Mouse (Mus musculus) embryonic facial prominence, embryonic 14.5 days (tissue): ENCODE measurements around the gene Lin52. TPM values are rescaled to one million over a fixed set of nuclear protein-coding genes. Genes with fewer than 3 reads are reported as not detected.

Experiments used
- ATAC-seq: fragments of 200-750 bp; cut with Nextera tagmentation; 2 replicates; pipeline ENCODE4 v1.8.0; 2017; ENCODE audit warnings: low read depth, moderate number of reproducible peaks, moderate TSS enrichment
- DNase-seq: peaks from one replicate; pipeline ENCODE4 v3.0.0-alpha.2; 2015; ENCODE audit warnings: low spot score
- H3K27ac ChIP-seq: fragments of 300-500 bp; sonication (generic); replicated peaks from 2 replicates; pipeline ENCODE4 v1.5.1; 2014; ENCODE audit warnings: low read depth, mild to moderate bottlenecking, low read length, moderate library complexity
- H3K27me3 ChIP-seq: fragments of 300-500 bp; sonication (generic); replicated peaks from 2 replicates; pipeline ENCODE4 v1.6.1; 2014; ENCODE audit warnings: low read length; ENCODE audit not compliant: control insufficient read depth, insufficient read depth
- H3K36me3 ChIP-seq: fragments of 300-500 bp; sonication (generic); 2 replicates; pipeline ENCODE4 v1.6.1; 2014; ENCODE audit warnings: low read length, mixed read lengths; ENCODE audit not compliant: control insufficient read depth, insufficient read depth
- H3K4me1 ChIP-seq: fragments of 300-500 bp; sonication (generic); 2 replicates; pipeline ENCODE4 v1.6.1; 2014; ENCODE audit warnings: antibody characterized with exemption, low read length; ENCODE audit not compliant: control insufficient read depth, insufficient read depth
- H3K4me2 ChIP-seq: fragments of 300-500 bp; sonication (generic); 2 replicates; pipeline ENCODE4 v1.6.1; 2014; ENCODE audit warnings: low read depth, mild to moderate bottlenecking, low read length, moderate library complexity, mixed read lengths
- H3K4me3 ChIP-seq: fragments of 300-500 bp; sonication (generic); 2 replicates; pipeline ENCODE4 v1.5.1; 2014; ENCODE audit warnings: low read depth, mild to moderate bottlenecking, low read length
- H3K9ac ChIP-seq: fragments of 300-500 bp; sonication (generic); 2 replicates; pipeline ENCODE4 v1.6.1; 2014; ENCODE audit warnings: low read depth, mild to moderate bottlenecking, low read length, moderate library complexity, mixed read lengths
- H3K9me3 ChIP-seq: fragments of 300-500 bp; sonication (generic); 2 replicates; pipeline ENCODE4 v1.6.1; 2016; ENCODE audit warnings: low read length; ENCODE audit not compliant: control insufficient read depth
- WGBS: fragments of 180-500 bp; shearing (Covaris S2); extraction: QIAGEN DNeasy Blood & Tissue Kit; methylation state at CpG from one replicate; pipeline ENCODE4 v1.1.7; 2014; 5-methylcytosine and 5-hydroxymethylcytosine counted together
- polyA plus RNA-seq: library from polyadenylated mRNA; unstranded; fragments of >200 nt; fragmentation: Nextera tagmentation; extraction: Ambion mirVana; gene quantifications from 2 replicates; pipeline ENCODE4 v1.2.1, GENCODE M21; 2014

Gene Lin52
- polyA plus RNA-seq: 20.2 and 21.8 TPM in 2 replicates

DNA sequence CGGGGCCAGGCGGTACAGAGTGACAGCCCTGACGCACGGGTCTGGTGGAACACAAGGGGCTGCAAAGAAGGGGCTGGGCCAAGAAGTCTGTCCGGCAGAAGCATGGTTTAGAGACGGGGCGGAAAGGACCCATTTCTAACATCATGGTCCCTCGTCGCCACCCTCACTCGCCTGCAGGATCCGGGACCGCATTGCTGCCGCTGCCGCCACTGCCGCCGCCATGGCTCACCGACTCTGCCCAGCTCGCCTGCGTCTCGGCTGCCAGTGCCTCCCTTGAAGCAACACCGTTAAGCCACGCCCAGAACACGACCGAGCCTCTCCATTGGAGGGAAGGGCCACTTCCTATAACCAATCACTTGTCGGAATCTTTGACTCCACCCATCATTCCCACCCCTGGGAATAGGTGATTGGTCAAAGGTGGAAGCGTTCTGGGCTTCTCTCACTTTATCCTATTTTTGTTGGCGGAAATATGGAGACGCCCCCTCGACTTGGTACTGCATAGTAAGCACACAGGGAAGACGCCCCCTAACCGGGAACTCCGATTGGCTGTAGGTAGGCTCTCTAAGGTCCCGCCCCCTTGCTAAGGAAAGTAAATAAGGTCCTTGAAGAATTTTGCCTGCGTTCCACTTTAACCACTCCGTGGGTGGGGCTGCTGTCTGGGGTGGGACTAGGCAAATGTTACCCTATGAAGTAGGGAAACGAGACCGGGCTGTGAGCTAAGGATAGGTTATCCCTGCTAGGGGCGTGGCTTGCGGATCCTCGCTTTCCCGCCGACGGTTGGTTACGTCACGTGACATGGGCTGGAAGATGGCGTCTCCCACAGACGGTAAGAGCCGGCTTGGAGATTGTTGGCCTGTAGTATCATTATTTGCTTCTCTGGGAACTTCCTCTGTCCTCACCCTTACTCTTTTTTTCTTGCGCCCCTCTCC lies at the start of gene Lin52, which contains the start of gene Aldh6a1:
Lin52 (plus strand) TSS at position 705 of the 929 bp plus-strand sequence.
Aldh6a1 (minus strand) TSS at position 287 of the 929 bp plus-strand sequence.
- H3K9me3 ChIP-seq: no peaks in the 10 kb centered on the region
- no peaks in the 10 kb centered on the region; the same call in 1 of the 2 replicates for H3K4me1 ChIP-seq
- peak within 1 kb of the TSS; percentile 56 for H3K27ac ChIP-seq
- peak within 1 kb of the TSS; percentile 62 for H3K4me3 ChIP-seq
- H3K36me3 ChIP-seq: no peaks in the 10 kb centered on the region
- DNase-seq: peak; percentile 100
- peak within 1 kb of the TSS; percentile 71 for H3K9ac ChIP-seq
- H3K27me3 ChIP-seq: no peaks in the 10 kb centered on the region
- peak within 1 kb of the TSS; percentile 72 for H3K4me2 ChIP-seq
- under 1% methylated on average over 44 of the region's 49 CpGs for WGBS
- ATAC-seq: peak; percentile 98

GRCm38 (mm10) chr12:84402923-84403322 lies 48.3 kb upstream of the Lin52 start:
- H3K4me3 ChIP-seq: no peak overlapping the region
- H3K4me1 ChIP-seq: no peaks in the 10 kb centered on the region
- H3K9me3 ChIP-seq: no peaks in the 10 kb centered on the region
- no peak overlapping the region for H3K9ac ChIP-seq
- no peaks in the 10 kb centered on the region for H3K36me3 ChIP-seq
- ATAC-seq (no peak), DNase-seq (no peak)
- H3K4me2 ChIP-seq: no peak overlapping the region
- H3K27me3 ChIP-seq: no peaks in the 10 kb centered on the region
- WGBS: 72% methylated on average over 9 of the region's 9 CpGs
- H3K27ac ChIP-seq: no peak overlapping the region

DNA sequence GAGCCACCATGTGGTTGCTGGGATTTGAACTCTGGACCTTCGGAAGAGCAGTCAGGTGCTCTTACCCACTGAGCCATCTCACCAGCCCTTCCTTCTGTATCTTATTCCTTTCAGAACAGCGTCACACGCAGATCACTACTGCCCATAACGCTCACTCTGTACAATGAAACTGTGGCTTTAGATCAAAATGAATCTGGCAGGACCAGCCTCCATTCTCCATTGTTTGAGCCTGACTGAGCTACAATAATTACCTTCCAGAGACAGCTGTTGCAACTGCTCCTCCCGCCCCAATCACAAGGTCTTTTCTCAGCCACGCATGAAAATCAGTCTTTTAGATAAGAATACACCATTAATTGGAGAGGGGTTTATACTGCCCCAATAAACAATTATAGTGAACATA lies 46.7 kb upstream of the Lin52 start:
- H3K36me3 ChIP-seq: no peaks in the 10 kb centered on the region
- H3K9me3 ChIP-seq: no peaks in the 10 kb centered on the region
- no peak for ATAC-seq
- no peak overlapping the region for H3K9ac ChIP-seq
- no peak overlapping the region for H3K4me3 ChIP-seq
- H3K27ac ChIP-seq: no peak overlapping the region
- WGBS: 84% methylated on average over 6 of the region's 6 CpGs
- peaks cover 3% of the 10 kb centered on the region; the same call in 1 of the 2 replicates for H3K4me1 ChIP-seq
- no peaks in the 10 kb centered on the region for H3K27me3 ChIP-seq
- no peak overlapping the region for H3K4me2 ChIP-seq
- peak; percentile 19 for DNase-seq

DNA sequence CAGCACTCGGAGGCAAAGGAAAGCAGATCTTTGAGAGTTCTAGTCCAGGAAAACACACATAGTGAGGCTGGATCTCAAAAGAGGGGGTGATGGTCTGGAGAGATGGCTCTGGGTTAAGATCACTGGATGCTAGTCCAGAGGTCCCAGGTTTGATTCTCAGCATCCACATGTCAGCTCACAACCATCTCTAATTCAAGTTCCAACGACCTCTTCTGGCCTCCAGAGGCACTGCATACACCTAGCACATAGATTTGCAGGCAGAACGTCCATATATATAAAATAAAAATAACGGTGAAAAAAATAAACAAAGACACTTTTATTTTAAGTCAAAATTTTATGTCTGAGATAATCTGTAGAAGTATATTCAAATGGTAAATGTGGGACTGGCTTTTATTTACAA lies 44.0 kb upstream of the Lin52 start:
- no peak overlapping the region for H3K4me2 ChIP-seq
- no peak for DNase-seq
- H3K9me3 ChIP-seq: no peaks in the 10 kb centered on the region
- WGBS: 62% methylated on average over 4 of the region's 4 CpGs
- H3K27ac ChIP-seq: no peak overlapping the region
- peaks cover 3% of the 10 kb centered on the region; the same call in 1 of the 2 replicates for H3K4me1 ChIP-seq
- no peaks in the 10 kb centered on the region for H3K27me3 ChIP-seq
- H3K4me3 ChIP-seq: no peak overlapping the region
- no peaks in the 10 kb centered on the region for H3K36me3 ChIP-seq
- ATAC-seq: no peak
- H3K9ac ChIP-seq: no peak overlapping the region

GRCm38 (mm10) chr12:84407874-84408818 lies 43.1 kb upstream of the Lin52 start:
- H3K27me3 ChIP-seq: no peaks in the 10 kb centered on the region
- peak overlapping the region; percentile 74 for H3K4me3 ChIP-seq
- peak overlapping the region; percentile 87 for H3K9ac ChIP-seq
- peaks cover 3% of the 10 kb centered on the region; the same call in 1 of the 2 replicates for H3K4me1 ChIP-seq
- peak overlapping the region; percentile 85 for H3K4me2 ChIP-seq
- ATAC-seq (peak; percentile 45), DNase-seq (peak; percentile 41)
- peak overlapping the region; percentile 83 for H3K27ac ChIP-seq
- WGBS: 2% methylated on average over 24 of the region's 52 CpGs
- no peaks in the 10 kb centered on the region for H3K36me3 ChIP-seq
- no peaks in the 10 kb centered on the region for H3K9me3 ChIP-seq

GRCm38 (mm10) chr12:84408819-84409507 lies 42.3 kb upstream of the Lin52 start, which contains the start of the genes Entpd5 and Bbof1:
Entpd5 (minus strand) TSS chr12:84409029.
Bbof1 (plus strand) TSS chr12:84409071.
- peak within 1 kb of the TSS; percentile 85 for H3K4me2 ChIP-seq
- H3K9ac ChIP-seq: peak within 1 kb of the TSS; percentile 87
- peak within 1 kb of the TSS; percentile 83 for H3K27ac ChIP-seq
- no peaks in the 10 kb centered on the region for H3K9me3 ChIP-seq
- ATAC-seq: peak; percentile 93
- peak; percentile 90 for DNase-seq
- H3K4me1 ChIP-seq: peaks cover 3% of the 10 kb centered on the region; the same call in 1 of the 2 replicates
- H3K27me3 ChIP-seq: no peaks in the 10 kb centered on the region
- H3K4me3 ChIP-seq: peak within 1 kb of the TSS; percentile 74
- WGBS: 2% methylated on average over 31 of the region's 63 CpGs
- H3K36me3 ChIP-seq: no peaks in the 10 kb centered on the region

DNA sequence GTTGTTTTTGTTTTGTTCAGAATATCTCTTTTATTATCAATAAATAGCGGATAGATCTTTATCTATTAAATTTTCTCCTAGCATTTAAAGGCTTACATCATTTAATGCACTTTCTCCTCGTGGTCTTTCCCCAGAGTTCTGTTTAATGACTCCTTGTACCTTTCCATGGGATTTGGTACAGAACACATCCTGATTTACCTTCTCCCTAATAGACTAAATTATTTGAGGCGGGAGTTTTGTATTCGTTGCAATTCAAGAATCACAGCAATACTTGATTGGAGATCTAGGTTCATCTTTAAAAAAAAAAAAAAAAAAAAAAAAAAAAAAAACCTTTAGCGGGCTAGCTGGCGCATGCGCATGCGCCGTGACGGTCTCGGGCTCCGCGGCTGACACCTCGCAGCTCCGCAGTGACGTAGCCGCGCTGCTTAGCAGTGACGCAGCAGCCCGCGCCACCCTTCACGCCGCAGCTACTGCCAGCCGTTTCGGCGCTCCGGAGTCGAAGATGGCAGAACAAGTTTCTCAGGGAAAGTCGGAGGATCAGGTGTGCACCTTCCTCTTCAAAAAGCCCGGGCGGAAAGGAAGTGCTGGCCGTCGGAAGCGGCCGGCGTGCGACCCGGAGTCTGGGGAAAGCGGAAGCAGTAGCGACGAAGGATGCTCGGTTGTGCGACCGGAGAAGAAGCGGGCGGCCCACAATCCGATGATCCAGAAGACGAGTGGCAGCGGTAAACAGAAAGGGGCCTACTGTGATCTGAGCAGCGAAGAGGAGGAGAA lies 34.2 kb upstream of the Lin52 start, which contains the start of gene Rnf113a2:
Rnf113a2 (plus strand) TSS at position 363 of the 771 bp plus-strand sequence.
- ATAC-seq: peak; percentile 95
- 3% methylated on average over 50 of the region's 50 CpGs for WGBS
- 0 out of 2 replicates have a peak within 1 kb of the TSS, but pooled peaks have one; percentile 16 for H3K27ac ChIP-seq

More for the DNA sequence above, 34.2 kb upstream of the Lin52 start, which contains the start of gene Rnf113a2:
- Histone ChIP-seq H3K9ac (peak within 1 kb of the TSS; percentile 79), H3K4me3 (peak within 1 kb of the TSS; percentile 57), H3K4me2 (peak within 1 kb of the TSS; percentile 77), H3K36me3 (0 out of 2 replicates have a peak, but pooled peaks cover 3% of the 10 kb centered on the region), H3K4me1 (no peaks in the 10 kb centered on the region), H3K27me3 (no peaks in the 10 kb centered on the region), H3K9me3 (peaks cover 12% of the 10 kb centered on the region)
- DNase-seq: peak; percentile 95
